Mouse (Mus musculus) B cell, adult 67 days (primary cell): Measurements from ENCODE around the gene Clstn3. TPM values are rescaled to one million over a fixed set of nuclear protein-coding genes. Genes with fewer than 3 reads are reported as not detected.

Source experiments
- total RNA-seq, 2 experiments: library from RNA; stranded (reverse); gene quantifications; 4 replicates each; pipeline ENCODE4 v1.2.4; 2023

Clstn3 gene
- total RNA-seq, result 1 to 10 TPM; 1.3 to 3.7 TPM

DNA sequence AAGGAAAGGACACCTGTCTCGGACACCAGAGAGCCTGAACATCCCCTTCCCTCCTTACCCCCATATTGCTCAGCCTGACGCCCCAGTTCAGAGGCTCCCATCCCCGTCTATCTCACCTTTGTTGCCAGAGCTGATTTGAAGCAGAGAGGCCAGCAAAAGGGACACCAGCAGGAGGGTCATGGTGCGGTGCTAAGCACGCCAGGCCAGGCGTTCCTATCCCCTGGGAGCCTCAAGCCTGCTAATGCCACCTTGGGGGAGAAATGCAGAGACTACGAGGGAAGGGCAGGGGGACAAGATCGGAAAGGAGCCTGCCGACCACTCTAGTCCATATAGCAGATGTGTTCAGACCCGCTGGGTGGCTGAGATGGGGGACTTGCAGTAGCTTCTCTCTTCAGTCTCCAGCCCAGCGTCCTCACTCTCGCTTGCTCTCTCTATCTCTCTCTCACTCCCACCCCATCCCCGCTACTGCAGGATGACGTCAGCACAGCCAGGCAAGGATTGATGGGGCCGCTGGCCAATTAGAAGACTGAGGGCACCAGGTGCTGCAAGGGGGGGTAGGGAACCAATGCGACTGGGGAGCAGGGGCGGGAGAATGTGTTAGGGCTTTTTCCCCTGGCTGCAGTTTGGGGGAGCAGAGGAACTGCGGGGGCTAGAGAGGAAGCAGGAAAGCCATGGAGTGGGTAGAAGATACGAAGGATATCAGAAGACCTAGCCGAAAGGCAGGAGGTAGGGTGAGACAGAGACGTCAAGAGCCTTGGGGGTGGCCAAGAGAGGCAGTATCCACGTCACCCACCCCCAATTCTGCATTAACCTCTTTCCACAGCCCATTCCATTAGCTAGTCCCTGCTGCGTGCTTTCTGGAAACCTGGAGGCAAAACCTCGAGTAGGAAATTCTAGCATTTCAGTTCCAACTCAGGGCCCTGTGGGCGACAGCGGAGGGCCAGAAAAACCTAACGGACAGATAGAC, at the start of gene Clstn3:
Gene Clstn3, minus strand, starts transcription at position 490 of the 967 bp plus-strand sequence.

GRCm38 (mm10) chr6:124512355-124512836, 47.8 kb upstream of the Clstn3 start, which contains the start of gene C1ra:
Gene C1ra, plus strand, starts transcription at chr6:124512405.

DNA sequence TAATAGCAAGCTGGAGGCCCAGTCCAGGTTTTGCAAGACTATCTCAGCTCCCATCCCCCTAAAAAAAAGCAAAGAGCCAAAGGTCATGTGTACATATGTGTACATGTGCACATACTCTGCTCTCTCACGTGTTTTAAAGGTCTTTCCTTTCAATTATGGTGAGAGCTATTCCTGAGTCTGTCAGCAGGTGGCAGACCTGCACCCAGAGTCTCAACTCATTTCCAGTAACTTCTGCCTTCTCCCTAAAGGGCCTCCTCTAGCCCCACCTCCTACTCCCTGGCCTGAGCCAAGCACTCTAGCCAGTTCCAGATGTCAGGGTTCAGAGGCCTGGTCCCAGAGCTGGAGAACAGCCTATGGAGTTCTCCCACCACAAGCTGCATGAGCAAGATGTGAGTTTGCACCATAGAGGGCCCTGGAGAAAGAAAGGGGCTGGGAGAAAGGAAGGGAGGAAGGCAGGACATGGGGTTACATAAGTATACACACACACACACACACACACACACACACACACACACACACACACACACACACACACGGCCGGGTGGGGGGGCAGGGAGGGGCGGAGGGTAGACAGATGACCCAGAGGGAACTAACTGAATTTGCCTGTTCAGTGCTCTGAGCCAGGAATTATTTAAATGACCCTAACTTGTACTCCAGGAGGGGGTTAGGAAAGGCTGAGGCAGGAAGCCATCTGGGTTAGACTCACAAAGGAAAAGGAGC, 28.4 kb upstream of the Clstn3 start, which contains the start of gene C1rl:
Gene C1rl, plus strand, starts transcription at position 272 of the 720 bp plus-strand sequence.

DNA sequence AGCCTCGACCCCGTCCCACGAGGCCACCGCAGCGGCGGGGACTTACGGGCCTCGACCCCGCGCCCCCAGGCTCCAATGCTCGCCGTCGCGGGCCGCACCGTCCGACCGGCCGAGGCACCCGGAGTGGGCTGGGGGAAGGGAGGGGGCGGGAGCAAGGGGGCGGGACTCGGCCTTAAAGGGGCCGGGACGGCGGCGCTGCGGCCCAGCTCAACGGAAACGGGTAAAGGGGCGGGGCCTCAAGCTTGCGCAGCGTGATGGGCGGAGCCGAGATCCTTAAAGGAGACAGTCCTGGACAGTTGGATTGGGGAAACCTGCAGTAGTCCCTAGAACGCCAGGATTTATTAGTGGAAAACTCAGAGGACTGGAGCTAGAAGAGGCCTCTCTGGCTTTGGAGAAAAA, 49.7 kb downstream of the Clstn3 start, which contains the start of gene Pex5:
Gene Pex5, minus strand, starts transcription at position 141 of the 399 bp plus-strand sequence.

Other genes with a start within 250 kb of the Clstn3 start
- not detected for gene Vmn2r27, start 232.9 kb downstream of the Clstn3 start, total RNA-seq
- 1 to 10 TPM; 1.0 to 2.9 TPM for gene Cd163, start 160.1 kb downstream of the Clstn3 start, total RNA-seq
- gene Pex5, start 49.7 kb downstream of the Clstn3 start, total RNA-seq, result 10 to 100 TPM; 45.0 to 45.4 TPM
- gene C1rl, start 28.3 kb upstream of the Clstn3 start, total RNA-seq, result not detected
- gene C1ra, start 47.6 kb upstream of the Clstn3 start, total RNA-seq, result under 1 TPM in 1 of 2 experiments, not detected in 1; 0.30 TPM
- under 1 TPM in 1 of 2 experiments, not detected in 1; 0.83 TPM for gene C1s1, start 77.6 kb upstream of the Clstn3 start, total RNA-seq
- gene C1rb, start 105.5 kb upstream of the Clstn3 start, total RNA-seq, result not detected
- gene C1s2, start 171.3 kb upstream of the Clstn3 start, total RNA-seq, result not detected
- 10 to 100 TPM; 55.1 to 60.9 TPM for gene Lpcat3, start 198.2 kb upstream of the Clstn3 start, total RNA-seq
- 100 to 1,000 TPM; 125 to 132 TPM for gene Emg1, start 247.4 kb upstream of the Clstn3 start, total RNA-seq
- gene Phb2, start 247.5 kb upstream of the Clstn3 start, total RNA-seq, result 100 to 1,000 TPM; 226 to 235 TPM